Mouse (Mus musculus) C2C12 (cell line): ENCODE results near the gene Ap2m1. TPM values are rescaled to one million over a fixed set of nuclear protein-coding genes. Genes with fewer than 3 reads are reported as not detected.

Experiments used
- H3K27me3 ChIP-seq: one replicate; pipeline ENCODE4 v1.6.1; 2011; ENCODE audit not compliant: control insufficient read depth, insufficient read depth, insufficient read length
- H3K36me3 ChIP-seq: one replicate; pipeline ENCODE4 v1.6.1; 2011; ENCODE audit not compliant: control insufficient read depth, insufficient read depth
- H3K4me3 ChIP-seq: one replicate; pipeline ENCODE4 v1.5.1; 2011; ENCODE audit warnings: mild to moderate bottlenecking, control low read depth; ENCODE audit not compliant: poor library complexity, insufficient read depth, severe bottlenecking
- H3K79me2 ChIP-seq: one replicate; pipeline ENCODE4 v1.6.1; 2011; ENCODE audit not compliant: control insufficient read depth, insufficient read depth
- H3K79me3 ChIP-seq: one replicate; pipeline ENCODE4 v1.6.1; 2011; ENCODE audit warnings: low read depth, control low read depth
- H3ac ChIP-seq: one replicate; pipeline ENCODE3; 2011; ENCODE audit warnings: low read depth; ENCODE audit not compliant: control insufficient read depth, insufficient read length
- CEBPB ChIP-seq: IDR thresholded peaks from one replicate; pipeline ENCODE4 v1.6.1; 2011; ENCODE audit warnings: low read depth, mild to moderate bottlenecking, control low read depth, moderate library complexity
- CTCF ChIP-seq: IDR thresholded peaks from one replicate; pipeline ENCODE4 v1.5.1; 2011; ENCODE audit not compliant: control insufficient read depth, insufficient read depth, insufficient read length
- FOSL1 ChIP-seq: IDR thresholded peaks from one replicate; pipeline ENCODE4 v1.8.0; 2011; ENCODE audit warnings: mild to moderate bottlenecking, low read length; ENCODE audit not compliant: poor library complexity, insufficient read depth, severe bottlenecking
- MAX ChIP-seq: IDR thresholded peaks from one replicate; pipeline ENCODE4 v1.6.1; 2011; ENCODE audit warnings: mild to moderate bottlenecking, control low read depth
- MYOD1 ChIP-seq: IDR thresholded peaks from one replicate; pipeline ENCODE4 v1.6.1; 2011; ENCODE audit warnings: low read depth; ENCODE audit not compliant: control insufficient read depth, insufficient read length
- MYOG ChIP-seq: IDR thresholded peaks from one replicate; pipeline ENCODE4 v1.6.1; 2011; ENCODE audit not compliant: control insufficient read depth, insufficient read length; ENCODE audit errors: extremely low read depth
- USF1 ChIP-seq: IDR thresholded peaks from one replicate; pipeline ENCODE4 v1.6.1; 2011; ENCODE audit warnings: low read depth, mild to moderate bottlenecking, control low read depth, moderate library complexity
- polyA plus RNA-seq: library from polyadenylated mRNA; unstranded; fragments of >200 nt; fragmentation: generic; extraction: Trizol; gene quantifications from one replicate; pipeline ENCODE4 v1.2.1, GENCODE M21; 2012; ENCODE audit warnings: missing spikeins

Gene Ap2m1
- polyA plus RNA-seq, 1 experiment: 556 TPM

DNA sequence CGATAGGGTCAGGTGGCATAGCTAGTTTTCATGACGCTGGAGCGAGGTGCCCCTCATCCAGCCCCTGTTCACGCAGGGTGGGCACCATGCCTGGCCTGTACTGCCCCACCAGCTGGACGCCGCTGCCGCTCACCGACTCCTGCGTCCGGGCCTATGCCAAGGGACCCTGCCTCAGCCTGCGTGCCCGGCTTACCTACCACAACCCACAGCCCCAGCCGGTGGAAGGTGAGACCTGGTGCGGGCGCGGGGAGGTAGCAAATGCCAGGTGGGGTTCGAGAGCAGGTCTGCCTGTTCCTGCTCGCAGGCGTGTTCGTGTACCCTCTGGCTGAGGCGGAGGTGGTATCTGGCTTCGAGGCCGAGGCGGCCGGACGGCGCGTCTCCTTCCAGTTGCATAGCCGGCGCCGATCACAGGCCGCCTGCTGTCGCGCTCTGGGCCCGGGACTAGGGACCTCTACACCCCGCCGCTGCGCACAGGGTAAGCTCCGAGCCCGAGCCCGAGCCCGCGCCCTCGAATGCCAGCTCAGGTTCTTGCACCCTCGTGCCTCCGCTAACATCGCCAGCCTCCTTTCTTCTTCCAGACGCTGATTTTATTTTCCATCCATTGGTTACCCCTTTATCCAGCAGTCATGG, 55.9 kb downstream of the Ap2m1 start:
- no peaks in the 10 kb centered on the region for H3K79me3 ChIP-seq
- no peaks in the 10 kb centered on the region for H3K79me2 ChIP-seq
- TF ChIP-seq FOSL1: no peak
- no peak for TF ChIP-seq CEBPB
- TF ChIP-seq MAX: no peak
- TF ChIP-seq CTCF: no peak
- no peak for TF ChIP-seq MYOG
- no peak for TF ChIP-seq USF1
- TF ChIP-seq MYOD1: no peak
- H3K4me3 ChIP-seq: no peak overlapping the region
- H3K27me3 ChIP-seq: peaks cover 76% of the 10 kb centered on the region
- no peak overlapping the region for H3ac ChIP-seq
- H3K36me3 ChIP-seq: no peaks in the 10 kb centered on the region

Other genes with a start within 250 kb of the Ap2m1 start
- 179 TPM for gene Parl, start 233.1 kb upstream of the Ap2m1 start, polyA plus RNA-seq
- 0.05 TPM for gene Cyp2ab1, start 210.1 kb upstream of the Ap2m1 start, polyA plus RNA-seq
- gene Abcc5, start 109.1 kb upstream of the Ap2m1 start, polyA plus RNA-seq: 25.8 TPM
- 108 TPM for gene Eif2b5, start 36.7 kb upstream of the Ap2m1 start, polyA plus RNA-seq
- gene Dvl3, start 18.5 kb upstream of the Ap2m1 start, polyA plus RNA-seq: 15.8 TPM
- gene Abcf3, start 13.1 kb downstream of the Ap2m1 start, polyA plus RNA-seq: 37.1 TPM
- gene Vwa5b2, start 54.0 kb downstream of the Ap2m1 start, polyA plus RNA-seq: 0.11 TPM
- gene Eef1akmt4, start 76.1 kb downstream of the Ap2m1 start, polyA plus RNA-seq: 32.5 TPM
- not detected for gene Gm49333, start 76.1 kb downstream of the Ap2m1 start, polyA plus RNA-seq
- gene Alg3, start 76.3 kb downstream of the Ap2m1 start, polyA plus RNA-seq: 35.4 TPM
- gene Camk2n2, start 85.8 kb downstream of the Ap2m1 start, polyA plus RNA-seq: 6.7 TPM
- gene Ece2, start 94.3 kb downstream of the Ap2m1 start, polyA plus RNA-seq: 5.0 TPM
- gene Psmd2, start 116.2 kb downstream of the Ap2m1 start, polyA plus RNA-seq: 297 TPM
- gene Eif4g1, start 132.8 kb downstream of the Ap2m1 start, polyA plus RNA-seq: 342 TPM
- gene Fam131a, start 157.8 kb downstream of the Ap2m1 start, polyA plus RNA-seq: 0.05 TPM
- gene Polr2h, start 182.2 kb downstream of the Ap2m1 start, polyA plus RNA-seq: 104 TPM
- gene Clcn2, start 182.3 kb downstream of the Ap2m1 start, polyA plus RNA-seq: 5.8 TPM
- gene Chrd, start 197.6 kb downstream of the Ap2m1 start, polyA plus RNA-seq: 0.63 TPM
- gene Thpo, start 199.0 kb downstream of the Ap2m1 start, polyA plus RNA-seq: 0.15 TPM